Mouse (Mus musculus): Measurements from ENCODE around the gene Hist1h4d. TPM values are rescaled to one million over a fixed set of nuclear protein-coding genes. Genes with fewer than 3 reads are reported as not detected.
"Not testable (repeated sequence)": the region's sequence is repeated elsewhere in the genome, so short reads cannot be mapped to it uniquely, and the experiment has no call there.

Gene Hist1h4d
- polyA plus RNA-seq, 1 experiment from 2014 or later, result 49.0 TPM

- Histone ChIP-seq H3K27ac (replicated peaks in 1 of 2; ENCODE audit: control insufficient read depth in 1 of 2, insufficient read depth in 1 of 2, low read depth in 2 of 2, low read length in 2 of 2) (peak overlapping the region; percentile 97 to 98), H3K4me2 (ENCODE audit: low read length) (peak overlapping the region; percentile 85), H3K27me3 (ENCODE audit: control insufficient read depth, insufficient read depth, low read length) (no peaks in the 10 kb centered on the region), H3K9ac (ENCODE audit: low read length) (peak overlapping the region; percentile 94), H3K9me3 (ENCODE audit: control insufficient read depth, low read length) (no peaks in the 10 kb centered on the region), H3K4me1 (ENCODE audit: control insufficient read depth in 2 of 2, insufficient read depth in 2 of 2, low read length in 2 of 2) (peaks cover 0 to 13% of the 10 kb centered on the region in 2 experiments; a peak in 3 of 4 replicates), H3K4me3 (ENCODE audit: control insufficient read depth in 1 of 2, insufficient read depth in 1 of 2, low read depth in 1 of 2, low read length in 2 of 2) (peak overlapping the region in 1 of 2 experiments; percentile 62; a peak in 2 of 4 replicates), H3K36me3 (ENCODE audit: control insufficient read depth, insufficient read depth, low read length) (no peaks in the 10 kb centered on the region)
- no peak for ATAC-seq (ENCODE audit: insufficient number of reproducible peaks, insufficient read depth, low FRiP score, low read depth)
- 22% methylated on average over 9 of the region's 9 CpGs for WGBS
Observed at GRCm38 (mm10) chr13:23554393-23554792, 27.0 kb upstream of the Hist1h4d start.

- Histone ChIP-seq H3K27me3 (ENCODE audit: control insufficient read depth, insufficient read depth, low read length) (no peaks in the 10 kb centered on the region), H3K36me3 (ENCODE audit: control insufficient read depth, insufficient read depth, low read length) (no peaks in the 10 kb centered on the region), H3K27ac (replicated peaks in 1 of 2; ENCODE audit: control insufficient read depth in 1 of 2, insufficient read depth in 1 of 2, low read depth in 2 of 2, low read length in 2 of 2) (peak overlapping the region; percentile 97 to 98), H3K4me3 (ENCODE audit: control insufficient read depth in 1 of 2, insufficient read depth in 1 of 2, low read depth in 1 of 2, low read length in 2 of 2) (peak overlapping the region; percentile 62 to 69), H3K9ac (ENCODE audit: low read length) (peak overlapping the region; percentile 94), H3K4me1 (ENCODE audit: control insufficient read depth in 2 of 2, insufficient read depth in 2 of 2, low read length in 2 of 2) (peaks cover 0 to 13% of the 10 kb centered on the region in 2 experiments; a peak in 3 of 4 replicates), H3K4me2 (ENCODE audit: low read length) (peak overlapping the region; percentile 85), H3K9me3 (ENCODE audit: control insufficient read depth, low read length) (no peaks in the 10 kb centered on the region)
- under 1% methylated on average over 54 of the region's 54 CpGs for WGBS
- ATAC-seq (ENCODE audit: insufficient number of reproducible peaks, insufficient read depth, low FRiP score, low read depth), result peak; percentile 79
Observed at GRCm38 (mm10) chr13:23554925-23555838, 26.2 kb upstream of the Hist1h4d start.

- H3K27me3 ChIP-seq (ENCODE audit: control insufficient read depth, insufficient read depth, low read length), result no peaks in the 10 kb centered on the region
- peak overlapping the region; percentile 85 for H3K4me2 ChIP-seq (ENCODE audit: low read length)
- H3K9ac ChIP-seq (ENCODE audit: low read length), result peak overlapping the region; percentile 94
- peak overlapping the region; percentile 62 to 69 for H3K4me3 ChIP-seq (ENCODE audit: control insufficient read depth in 1 of 2, insufficient read depth in 1 of 2, low read depth in 1 of 2, low read length in 2 of 2)
- no peaks in the 10 kb centered on the region for H3K36me3 ChIP-seq (ENCODE audit: control insufficient read depth, insufficient read depth, low read length)
- peak overlapping the region; percentile 97 to 98 for H3K27ac ChIP-seq (replicated peaks in 1 of 2; ENCODE audit: control insufficient read depth in 1 of 2, insufficient read depth in 1 of 2, low read depth in 2 of 2, low read length in 2 of 2)
- under 1% methylated on average over 18 of the region's 18 CpGs for WGBS
- ATAC-seq (ENCODE audit: insufficient number of reproducible peaks, insufficient read depth, low FRiP score, low read depth), result peak; percentile 78
- no peaks in the 10 kb centered on the region for H3K9me3 ChIP-seq (ENCODE audit: control insufficient read depth, low read length)
- peaks cover 0 to 8% of the 10 kb centered on the region in 2 experiments; a peak in 3 of 4 replicates for H3K4me1 ChIP-seq (ENCODE audit: control insufficient read depth in 2 of 2, insufficient read depth in 2 of 2, low read length in 2 of 2)
Observed at GRCm38 (mm10) chr13:23555839-23556416, 25.5 kb upstream of the Hist1h4d start.

DNA sequence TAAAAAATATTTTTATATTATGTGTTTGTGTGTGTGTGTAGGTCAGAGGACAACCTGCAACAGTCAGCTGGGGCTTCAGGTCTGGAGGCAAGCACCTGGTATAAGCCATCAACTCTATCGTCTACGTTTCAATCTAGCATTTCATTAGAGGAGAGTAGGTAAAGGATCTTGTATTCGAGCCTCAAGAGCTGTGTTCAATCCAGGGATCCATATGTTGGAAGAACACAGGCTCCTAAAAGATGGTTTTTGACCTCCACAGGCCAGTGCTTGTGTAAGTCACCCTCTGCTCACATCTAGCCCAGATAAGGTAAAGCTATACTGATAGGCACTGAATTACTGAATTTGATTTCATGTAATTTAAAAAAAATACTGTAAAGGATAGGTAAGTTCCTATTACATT lies 24.5 kb upstream of the Hist1h4d start:
- no peaks in the 10 kb centered on the region for H3K36me3 ChIP-seq (ENCODE audit: control insufficient read depth, insufficient read depth, low read length)
- H3K27me3 ChIP-seq (ENCODE audit: control insufficient read depth, insufficient read depth, low read length), result no peaks in the 10 kb centered on the region
- peak overlapping the region; percentile 85; the same call in 1 of the 2 replicates for H3K4me2 ChIP-seq (ENCODE audit: low read length)
- H3K4me3 ChIP-seq (ENCODE audit: control insufficient read depth in 1 of 2, insufficient read depth in 1 of 2, low read depth in 1 of 2, low read length in 2 of 2), result no peak overlapping the region
- H3K4me1 ChIP-seq (ENCODE audit: control insufficient read depth in 2 of 2, insufficient read depth in 2 of 2, low read length in 2 of 2), result peaks cover 0 to 8% of the 10 kb centered on the region in 2 experiments; a peak in 3 of 4 replicates
- no peak overlapping the region for H3K9ac ChIP-seq (ENCODE audit: low read length)
- 65% methylated on average over 3 of the region's 3 CpGs for WGBS
- ATAC-seq (ENCODE audit: insufficient number of reproducible peaks, insufficient read depth, low FRiP score, low read depth), result no peak
- no peaks in the 10 kb centered on the region for H3K9me3 ChIP-seq (ENCODE audit: control insufficient read depth, low read length)
- peak overlapping the region in 1 of 2 experiments; percentile 98; a peak in 2 of 4 replicates for H3K27ac ChIP-seq (replicated peaks in 1 of 2; ENCODE audit: control insufficient read depth in 1 of 2, insufficient read depth in 1 of 2, low read depth in 2 of 2, low read length in 2 of 2)

DNA sequence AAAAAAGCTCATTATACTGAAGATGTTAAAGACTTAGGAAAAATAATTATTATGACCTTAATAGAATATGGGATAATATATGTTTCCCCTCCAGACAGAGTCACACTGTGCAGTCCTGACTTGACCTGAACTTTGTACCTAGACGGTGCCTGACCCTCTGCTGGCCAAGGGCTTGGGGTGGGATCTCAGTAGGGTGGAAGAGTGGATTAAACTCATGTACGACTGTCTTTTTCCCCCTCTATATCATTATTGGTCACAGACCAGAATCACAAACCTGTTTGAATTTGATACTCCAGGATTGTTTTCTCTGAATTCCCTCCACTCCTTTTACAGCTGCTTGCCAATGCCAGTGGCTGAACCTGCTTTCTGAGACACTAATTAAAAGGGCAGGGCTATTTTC lies 20.7 kb upstream of the Hist1h4d start:
- H3K4me1 ChIP-seq (ENCODE audit: control insufficient read depth in 2 of 2, insufficient read depth in 2 of 2, low read length in 2 of 2); H3K9me3 ChIP-seq (ENCODE audit: control insufficient read depth, low read length); H3K27me3 ChIP-seq (ENCODE audit: control insufficient read depth, insufficient read depth, low read length); H3K36me3 ChIP-seq (ENCODE audit: control insufficient read depth, insufficient read depth, low read length); ATAC-seq (ENCODE audit: insufficient number of reproducible peaks, insufficient read depth, low FRiP score, low read depth); H3K4me2 ChIP-seq (ENCODE audit: low read length); H3K9ac ChIP-seq (ENCODE audit: low read length); H3K4me3 ChIP-seq (ENCODE audit: control insufficient read depth in 1 of 2, insufficient read depth in 1 of 2, low read depth in 1 of 2, low read length in 2 of 2); H3K27ac ChIP-seq (replicated peaks in 1 of 2; ENCODE audit: control insufficient read depth in 1 of 2, insufficient read depth in 1 of 2, low read depth in 2 of 2, low read length in 2 of 2): not testable (repeated sequence)
- WGBS, result 48% methylated on average over 2 of the region's 2 CpGs

DNA sequence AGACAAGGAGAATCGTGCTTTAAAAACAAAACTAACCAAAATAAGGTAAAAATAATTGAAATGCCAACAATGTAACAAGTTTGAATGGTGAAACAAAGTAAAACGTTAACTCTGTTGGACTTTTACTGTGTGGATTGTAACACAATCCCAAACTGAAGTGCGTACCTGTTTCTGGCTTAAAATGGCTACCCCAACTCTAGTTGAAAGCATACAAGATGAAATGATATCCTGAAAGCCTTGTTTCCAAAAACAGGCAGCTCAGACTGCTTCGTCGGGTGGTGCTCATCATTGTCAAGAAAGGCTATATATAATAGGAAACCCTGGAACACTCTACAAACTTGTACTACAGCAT lies 19.9 kb upstream of the Hist1h4d start:
- Histone ChIP-seq H3K27ac (replicated peaks in 1 of 2; ENCODE audit: control insufficient read depth in 1 of 2, insufficient read depth in 1 of 2, low read depth in 2 of 2, low read length in 2 of 2) (peak overlapping the region in 1 of 2 experiments; percentile 99; a peak in 2 of 4 replicates), H3K9ac (ENCODE audit: low read length) (peak overlapping the region; percentile 71; the same call in 1 of the 2 replicates), H3K4me2 (ENCODE audit: low read length) (peak overlapping the region; percentile 74), H3K4me3 (ENCODE audit: control insufficient read depth in 1 of 2, insufficient read depth in 1 of 2, low read depth in 1 of 2, low read length in 2 of 2) (peak overlapping the region; percentile 44 to 56; a peak in 2 of 4 replicates)
- 0% methylated on average over 2 of the region's 5 CpGs for WGBS
- H3K4me1 ChIP-seq (ENCODE audit: control insufficient read depth in 2 of 2, insufficient read depth in 2 of 2, low read length in 2 of 2); H3K36me3 ChIP-seq (ENCODE audit: control insufficient read depth, insufficient read depth, low read length); H3K9me3 ChIP-seq (ENCODE audit: control insufficient read depth, low read length); H3K27me3 ChIP-seq (ENCODE audit: control insufficient read depth, insufficient read depth, low read length); ATAC-seq (ENCODE audit: insufficient number of reproducible peaks, insufficient read depth, low FRiP score, low read depth): not testable (repeated sequence)

- Histone ChIP-seq H3K9ac (ENCODE audit: low read length) (peak within 1 kb of the TSS; percentile 71), H3K27ac (replicated peaks in 1 of 2; ENCODE audit: control insufficient read depth in 1 of 2, insufficient read depth in 1 of 2, low read depth in 2 of 2, low read length in 2 of 2) (peak within 1 kb of the TSS; percentile 89 to 99), H3K4me2 (ENCODE audit: low read length) (peak within 1 kb of the TSS; percentile 74), H3K4me3 (ENCODE audit: control insufficient read depth in 1 of 2, insufficient read depth in 1 of 2, low read depth in 1 of 2, low read length in 2 of 2) (peak within 1 kb of the TSS; percentile 44 to 56)
- under 1% methylated on average over 44 of the region's 67 CpGs for WGBS
- not testable (repeated sequence) for H3K36me3 ChIP-seq (ENCODE audit: control insufficient read depth, insufficient read depth, low read length); H3K27me3 ChIP-seq (ENCODE audit: control insufficient read depth, insufficient read depth, low read length); H3K9me3 ChIP-seq (ENCODE audit: control insufficient read depth, low read length); H3K4me1 ChIP-seq (ENCODE audit: control insufficient read depth in 2 of 2, insufficient read depth in 2 of 2, low read length in 2 of 2)
- ATAC-seq (ENCODE audit: insufficient number of reproducible peaks, insufficient read depth, low FRiP score, low read depth), result peak; percentile 87
Observed at GRCm38 (mm10) chr13:23561883-23562659, 19.3 kb upstream of the Hist1h4d start, which contains the start of gene Hist1h3e. Gene Hist1h3e (minus strand): TSS chr13:23562369.

Data from heart, embryonic 14.5 days (tissue).